ENCODE assay signal across 1 mouse cellular context in the genomic region with DNA sequence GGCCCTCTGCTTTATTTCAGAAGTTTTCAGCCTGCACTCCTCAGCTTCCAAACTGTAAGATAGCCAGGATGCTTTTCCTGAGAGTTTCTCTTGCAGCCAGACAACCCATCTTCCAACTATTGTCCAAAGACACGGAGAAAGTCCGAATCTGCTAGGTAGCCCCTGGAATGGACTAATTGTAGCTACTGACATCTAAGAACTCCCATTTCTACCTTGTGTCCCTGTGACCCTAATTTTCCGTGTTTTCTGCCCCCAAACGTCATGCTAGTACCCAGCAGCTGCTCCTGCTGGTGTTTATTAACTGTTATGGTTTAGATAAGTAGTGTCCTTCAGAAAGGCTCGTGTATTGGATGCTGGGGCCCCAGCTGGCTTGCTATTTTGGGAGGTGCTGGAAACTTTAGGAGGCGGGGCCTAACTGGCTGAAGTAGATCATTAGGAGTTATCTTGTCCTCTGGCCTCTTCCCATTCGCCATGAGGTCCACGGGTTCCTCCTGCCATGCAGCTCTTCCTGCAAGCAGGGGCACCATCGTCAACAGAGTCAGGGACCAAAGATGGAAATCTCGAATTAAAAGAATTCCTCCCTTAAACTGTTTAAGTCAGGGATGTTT.
TF ChIP-seq lines count a peak whose summit lies in the region.

No protein-coding gene starts in this region.

TF ChIP-seq in MEL, 35 proteins besides CTCF, POLR2A, EP300 and RAD21 (continued from another document):
- TF ChIP-seq MEF2A (IDR thresholded peaks at IDR 0.05; ENCODE audit: extremely low read depth, insufficient replicate concordance, low read depth, low read length, poor library complexity, severe bottlenecking) (peak; percentile 69; the same call in 1 of the 2 replicates), MYC (IDR thresholded peaks at IDR 0.05; ENCODE audit: low read depth, low read length) (peak; percentile 74; the same call in 1 of the 2 replicates), JUND (IDR thresholded peaks at IDR 0.05; ENCODE audit: low read depth, low read length) (no peak), RCOR1 (IDR thresholded peaks at IDR 0.05; ENCODE audit: low read depth, low read length) (no peak), GABPA (IDR thresholded peaks at IDR 0.05; ENCODE audit: low read depth, low read length) (no peak), MXI1 (IDR thresholded peaks at IDR 0.05; ENCODE audit: low read depth, low read length) (peak; percentile 62), MAFK (IDR thresholded peaks at IDR 0.05; ENCODE audit: borderline replicate concordance, low read depth, low read length) (no peak), USF1 (IDR thresholded peaks at IDR 0.05; ENCODE audit: low read depth, low read length) (0 out of 2 replicates have a peak, but pooled peaks have one; percentile 8), KAT2A (conservative IDR thresholded peaks at IDR 0.05; ENCODE audit: low read depth, low read length) (no peak), POLR2AphosphoS5 (IDR thresholded peaks at IDR 0.05; ENCODE audit: borderline replicate concordance, low read depth, low read length) (no peak), NRF1 (IDR thresholded peaks at IDR 0.05; ENCODE audit: insufficient read depth, low read depth, low read length, poor library complexity, severe bottlenecking) (no peak), ETS1 (IDR thresholded peaks at IDR 0.05; ENCODE audit: low read depth, low read length) (peak; percentile 93), TAL1 (IDR thresholded peaks at IDR 0.05; ENCODE audit: low read length) (peak; percentile 10; the same call in 1 of the 2 replicates), UBTF (IDR thresholded peaks at IDR 0.05; ENCODE audit: borderline replicate concordance, insufficient read depth, low read depth, low read length) (no peak), ZNF384 (IDR thresholded peaks at IDR 0.05; ENCODE audit: low read depth, low read length) (no peak), HCFC1 (IDR thresholded peaks at IDR 0.05; ENCODE audit: low read depth, low read length) (peak; percentile 58), NELFE (IDR thresholded peaks at IDR 0.05; ENCODE audit: low read depth, low read length) (peak; percentile 43; the same call in 1 of the 2 replicates), ZKSCAN1 (IDR thresholded peaks at IDR 0.05; ENCODE audit: low read depth, low read length) (no peak)
